Mouse (Mus musculus): ENCODE measurements at regions not wholly inside any gene's neighbourhood (a gene's known extent, or its start where the extent isn't known, plus 50 kb on each side); places are given as distances from the start of the nearest gene placed in this dataset.

- intact Hi-C loops (cut with DNase I) = loop anchor here (5.0 kb wide), 1 partner anchor 98 kb away; the partner anchor contains the start of gene Kctd12
- no peak for DNase-seq (ENCODE audit: low spot score in 2 of 2)
Measured at GRCm38 (mm10) chr14:102884539-102885239, 97.7 kb downstream of the Kctd12 start.

DNA sequence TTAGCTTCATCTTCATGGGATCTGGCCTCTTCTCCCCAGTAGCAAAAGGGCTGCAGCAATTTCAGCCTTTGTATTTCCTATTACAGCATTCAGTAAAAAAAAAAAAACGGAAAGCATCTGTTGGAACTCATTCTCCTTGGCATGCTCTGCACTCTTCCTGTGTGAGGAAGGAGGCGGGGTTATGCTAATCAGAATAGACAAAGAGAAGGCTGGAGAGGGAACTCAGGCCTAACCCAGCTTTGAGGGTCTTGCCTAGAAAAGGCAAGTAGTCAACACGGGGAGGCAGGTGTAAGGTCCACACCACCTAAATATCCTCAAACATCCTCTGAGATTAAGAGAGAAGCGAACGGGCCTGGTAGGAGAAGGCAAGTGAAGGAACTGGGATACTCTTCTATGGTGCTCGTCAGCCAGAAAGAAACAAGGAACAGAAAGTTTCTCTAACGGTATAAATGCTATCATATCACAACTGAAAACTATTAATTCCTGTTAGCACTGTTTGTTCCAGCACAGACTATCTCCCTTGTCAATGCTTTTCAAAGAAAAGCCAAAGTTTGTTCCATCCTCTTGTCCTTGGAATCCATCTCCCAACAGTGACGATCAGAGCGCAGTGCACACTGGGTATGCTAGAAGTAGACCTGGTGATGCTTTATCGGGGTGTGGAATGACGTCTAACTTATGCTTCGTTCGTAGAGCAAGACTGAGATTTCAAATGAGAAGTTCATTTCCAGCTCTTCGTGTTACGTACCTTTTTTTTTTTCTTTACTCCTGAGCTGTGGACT lies 98.9 kb downstream of the Kctd12 start:
- DNase-seq (ENCODE audit: low spot score in 2 of 2) = no peak
- intact Hi-C loops (cut with DNase I) = loop anchor here (5.0 kb wide), 1 partner anchor 99 kb away; the partner anchor contains the start of gene Kctd12

DNA sequence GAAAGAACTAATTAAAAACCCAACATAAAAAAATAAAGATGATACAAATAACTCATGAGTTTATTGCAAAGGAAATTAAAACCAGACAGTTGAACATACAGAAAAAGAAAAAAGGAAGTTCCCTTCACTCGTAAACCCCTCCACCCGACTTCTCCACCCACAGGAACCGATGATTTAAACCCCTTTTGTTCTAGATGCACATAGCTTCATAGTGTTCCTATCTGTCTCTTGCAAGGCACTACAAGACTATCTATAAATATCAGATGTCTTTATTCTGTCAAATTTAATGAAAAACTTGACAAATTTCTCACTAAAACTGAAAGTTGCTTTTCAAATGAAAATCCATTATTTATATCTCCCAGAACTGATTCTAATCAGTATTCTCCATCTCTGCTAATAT lies 100.2 kb downstream of the Kctd12 start:
- DNase-seq (ENCODE audit: low spot score in 2 of 2) = no peak
- intact Hi-C loops (cut with DNase I) = loop anchor here (5.0 kb wide), 1 partner anchor 100 kb away; the partner anchor contains the start of gene Kctd12

DNA sequence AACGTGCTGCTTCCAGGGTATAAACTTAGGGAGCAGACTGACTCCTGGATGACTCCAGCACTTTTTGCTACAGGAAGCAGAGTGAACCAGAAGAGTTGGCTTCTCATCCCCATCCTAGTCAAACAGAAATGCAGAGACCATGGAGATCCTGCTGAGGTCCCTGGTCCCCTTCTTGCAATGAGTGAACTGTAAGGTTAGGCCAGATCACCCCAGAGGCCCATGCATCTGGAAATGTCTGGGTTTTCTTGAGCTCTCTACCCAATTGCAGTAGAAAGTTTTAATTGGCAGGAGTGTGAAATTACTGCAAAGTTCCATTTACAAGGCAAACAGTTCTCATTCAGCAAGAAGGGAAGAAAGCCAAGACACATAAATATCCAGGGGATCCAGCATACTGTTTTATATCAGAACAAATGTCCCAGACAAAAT lies 101.8 kb downstream of the Kctd12 start:
- no peak for DNase-seq (ENCODE audit: low spot score in 2 of 2)
- intact Hi-C loops (cut with DNase I) = loop anchor here (5.0 kb wide), 1 partner anchor 102 kb away; the partner anchor contains the start of gene Kctd12

DNA sequence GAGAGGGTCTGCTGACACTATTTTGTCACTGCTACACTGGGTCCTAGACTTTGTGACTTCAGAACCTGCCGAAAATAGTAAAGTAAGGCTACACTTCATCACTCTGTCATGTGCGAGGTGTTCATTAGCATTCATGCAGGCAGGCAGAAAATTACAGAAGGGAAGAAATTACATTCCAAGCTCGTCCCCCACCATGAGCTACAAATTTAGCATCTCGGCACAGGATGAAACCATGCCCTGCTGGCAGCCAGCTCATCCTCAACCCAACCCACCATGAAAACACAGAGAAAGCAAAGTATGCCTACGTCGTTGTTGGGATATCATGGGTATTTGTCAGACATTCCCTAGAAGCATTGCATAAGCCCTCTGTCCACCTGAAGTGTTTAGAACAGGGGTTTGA lies 103.9 kb downstream of the Kctd12 start:
- peak in 1 of 2 experiments; percentile 22 for DNase-seq (ENCODE audit: low spot score in 2 of 2)
- intact Hi-C loops (cut with DNase I) = no loop called here

GRCm38 (mm10) chr14:102868160-102868559 lies 114.3 kb downstream of the Kctd12 start:
- intact Hi-C loops (cut with DNase I) = no loop called here
- DNase-seq (ENCODE audit: low spot score in 2 of 2) = no peak

- intact Hi-C loops (cut with DNase I) = no loop called here
Measured at GRCm38 (mm10) chr14:102867697-102868096, 114.7 kb downstream of the Kctd12 start.

GRCm38 (mm10) chr14:102866511-102866910 lies 115.9 kb downstream of the Kctd12 start:
- intact Hi-C loops (cut with DNase I) = no loop called here
- no peak for DNase-seq (ENCODE audit: low spot score in 2 of 2)

More at GRCm38 (mm10) chr14:102867697-102868096, 114.7 kb downstream of the Kctd12 start:
- DNase-seq (ENCODE audit: low spot score in 2 of 2) = no peak

DNA sequence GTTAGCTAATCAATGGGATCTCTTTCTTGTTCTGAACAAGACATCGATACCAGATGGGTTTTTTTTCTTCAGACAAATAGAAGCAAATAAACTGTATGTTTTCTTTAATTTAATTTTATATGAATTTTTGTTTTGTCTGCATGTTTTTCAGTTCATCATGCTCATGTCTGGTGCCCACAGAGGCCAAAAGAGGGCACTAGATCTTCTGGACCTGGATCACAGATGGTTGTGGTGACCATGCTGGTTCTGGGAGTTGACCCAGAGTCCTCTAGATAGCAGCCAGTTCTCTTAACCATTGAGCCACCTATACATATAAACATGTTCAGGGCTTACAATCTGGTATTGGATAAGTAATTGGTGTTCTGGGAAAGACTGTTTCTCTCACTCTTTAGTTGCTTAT lies 120.7 kb downstream of the Kctd12 start:
- intact Hi-C loops (cut with DNase I) = no loop called here
- DNase-seq (ENCODE audit: low spot score in 2 of 2) = no peak

DNA sequence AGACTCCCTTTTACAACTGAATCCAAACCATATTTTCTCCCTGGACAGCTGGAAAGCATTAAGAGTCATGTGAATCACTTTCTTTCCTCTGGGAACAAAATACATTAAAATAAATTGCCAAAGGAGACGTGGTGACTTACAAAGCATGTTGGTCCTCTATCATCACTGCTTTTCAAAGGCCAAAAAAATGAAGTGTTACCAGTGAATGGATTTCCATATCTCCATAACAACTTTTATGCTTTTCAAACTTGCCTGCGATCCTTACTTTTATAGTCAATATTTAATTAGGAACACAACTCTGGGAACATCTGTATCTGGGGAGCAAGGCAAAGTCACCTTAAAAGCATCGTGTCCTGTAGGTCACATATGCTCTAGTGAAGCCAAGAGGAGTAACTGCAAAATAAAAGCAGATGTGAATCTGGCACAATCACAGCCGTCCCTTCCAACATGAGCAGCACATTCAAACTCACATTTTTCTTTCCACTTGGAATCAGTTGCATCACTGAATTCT lies 123.0 kb downstream of the Kctd12 start:
- intact Hi-C loops (cut with DNase I) = no loop called here
- DNase-seq (ENCODE audit: low spot score in 2 of 2) = no peak

- DNase-seq (ENCODE audit: low spot score in 2 of 2) = no peak
- intact Hi-C loops (cut with DNase I) = no loop called here
Measured at GRCm38 (mm10) chr14:102855264-102855840, 127.1 kb downstream of the Kctd12 start.

DNA sequence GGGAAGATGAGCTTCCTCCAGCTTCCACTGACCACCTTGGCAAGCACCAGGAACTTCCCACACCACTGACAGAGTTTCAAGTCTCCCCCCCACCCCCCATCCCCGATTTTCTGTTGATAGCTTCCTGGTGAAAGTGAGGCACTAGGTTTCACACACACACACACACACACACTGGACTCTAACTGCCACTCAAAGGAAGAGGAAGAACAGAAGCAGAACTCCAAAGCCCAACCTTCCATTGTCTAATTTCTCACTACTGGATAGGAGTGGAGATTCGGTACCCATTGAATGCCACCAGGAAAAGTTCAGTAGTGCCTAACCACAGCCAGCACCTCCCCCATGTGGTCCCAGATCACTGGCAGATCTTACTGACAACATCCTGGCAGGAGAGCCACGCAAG lies 138.7 kb downstream of the Kctd12 start:
- no peak for DNase-seq (ENCODE audit: low spot score in 2 of 2)
- intact Hi-C loops (cut with DNase I) = no loop called here

DNA sequence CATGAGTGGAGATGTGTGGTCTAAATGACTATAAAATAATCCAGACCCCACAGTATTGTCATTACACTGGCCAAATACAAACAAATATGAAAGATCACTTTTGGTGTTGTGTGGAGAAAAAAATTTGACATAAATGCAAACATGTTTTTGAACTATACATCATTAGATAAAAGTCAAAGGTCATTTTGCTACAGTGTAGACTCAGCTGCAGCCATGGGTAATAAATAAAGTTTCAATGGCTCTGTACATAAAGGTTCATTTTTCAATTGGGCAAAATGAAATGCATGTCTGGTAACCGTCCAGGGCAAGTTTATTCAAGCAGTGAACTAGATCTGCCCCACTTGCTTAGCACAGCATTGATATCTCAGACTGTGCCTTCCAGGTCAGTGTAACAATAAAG lies 144.8 kb downstream of the Kctd12 start:
- no peak for DNase-seq (ENCODE audit: low spot score in 2 of 2)
- intact Hi-C loops (cut with DNase I) = no loop called here

DNA sequence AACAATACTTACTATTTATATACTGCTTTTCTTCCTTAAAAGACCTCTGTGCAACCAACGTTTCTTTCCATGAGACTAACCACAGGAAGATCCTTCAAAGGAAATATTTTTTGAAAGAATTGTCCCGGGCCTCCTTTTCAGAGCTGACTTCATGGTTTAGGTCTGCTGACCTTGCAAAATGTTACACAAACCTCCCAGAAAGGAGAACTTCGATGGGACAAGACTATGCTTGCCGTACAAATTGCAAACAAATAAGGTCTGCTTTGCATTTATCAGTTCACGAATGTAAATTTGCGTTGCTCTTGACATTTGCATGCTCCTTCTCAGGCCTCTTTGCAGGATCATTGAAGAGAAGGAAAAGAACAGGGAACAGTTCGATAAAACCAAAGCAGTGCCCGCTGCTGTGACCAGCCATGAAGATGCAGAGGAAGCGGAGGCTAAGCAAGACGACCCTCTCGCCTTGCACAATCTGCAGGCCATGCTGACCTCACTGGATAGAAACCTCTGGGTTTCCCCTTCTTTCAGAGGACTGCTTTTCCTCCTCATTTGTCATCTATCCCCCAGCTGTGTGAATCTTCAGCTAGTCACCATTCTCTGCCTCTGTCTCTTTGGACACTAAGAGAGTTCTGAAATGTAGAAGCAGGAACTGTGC lies 147.2 kb downstream of the Kctd12 start:
- DNase-seq (ENCODE audit: low spot score in 2 of 2) = no peak

GRCm38 (mm10) chr14:102828442-102828841 lies 154.0 kb downstream of the Kctd12 start:
- DNase-seq (ENCODE audit: low spot score in 2 of 2) = no peak
- intact Hi-C loops (cut with DNase I) = no loop called here

More for the DNA sequence above, 147.2 kb downstream of the Kctd12 start:
- intact Hi-C loops (cut with DNase I) = no loop called here

GRCm38 (mm10) chr14:102827756-102828384 lies 154.6 kb downstream of the Kctd12 start:
- no peak for DNase-seq (ENCODE audit: low spot score in 2 of 2)
- intact Hi-C loops (cut with DNase I) = no loop called here

DNA sequence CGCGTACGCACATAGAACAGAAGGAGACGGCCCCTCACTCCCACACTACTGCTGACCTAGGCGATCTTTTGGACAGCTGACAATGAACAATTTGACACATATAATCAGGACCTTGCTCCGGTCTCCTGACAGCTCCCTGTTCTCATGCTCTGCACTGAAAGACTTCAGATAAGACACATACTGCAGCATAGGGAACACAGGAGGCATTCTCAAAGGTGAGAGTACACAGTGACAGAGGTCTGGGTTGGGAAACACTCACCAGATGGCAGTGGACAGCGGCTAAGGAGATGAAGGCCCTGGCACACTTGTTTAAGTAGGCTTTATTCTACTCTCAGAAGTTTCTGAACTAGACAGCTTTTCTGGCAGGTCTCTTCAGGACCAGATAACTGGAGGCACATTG lies 156.9 kb downstream of the Kctd12 start:
- DNase-seq (ENCODE audit: low spot score in 2 of 2) = no peak
- intact Hi-C loops (cut with DNase I) = no loop called here

- intact Hi-C loops (cut with DNase I) = no loop called here
- DNase-seq (ENCODE audit: low spot score in 2 of 2) = no peak
Measured at GRCm38 (mm10) chr14:102820663-102821062, 161.8 kb downstream of the Kctd12 start.

- intact Hi-C loops (cut with DNase I) = no loop called here
Measured at GRCm38 (mm10) chr14:102811678-102812081, 170.8 kb downstream of the Kctd12 start.

More at GRCm38 (mm10) chr14:102811678-102812081, 170.8 kb downstream of the Kctd12 start:
- no peak for DNase-seq (ENCODE audit: low spot score in 2 of 2)

Data from left cerebral cortex, postnatal 36 days (tissue).